In the genomic region with DNA sequence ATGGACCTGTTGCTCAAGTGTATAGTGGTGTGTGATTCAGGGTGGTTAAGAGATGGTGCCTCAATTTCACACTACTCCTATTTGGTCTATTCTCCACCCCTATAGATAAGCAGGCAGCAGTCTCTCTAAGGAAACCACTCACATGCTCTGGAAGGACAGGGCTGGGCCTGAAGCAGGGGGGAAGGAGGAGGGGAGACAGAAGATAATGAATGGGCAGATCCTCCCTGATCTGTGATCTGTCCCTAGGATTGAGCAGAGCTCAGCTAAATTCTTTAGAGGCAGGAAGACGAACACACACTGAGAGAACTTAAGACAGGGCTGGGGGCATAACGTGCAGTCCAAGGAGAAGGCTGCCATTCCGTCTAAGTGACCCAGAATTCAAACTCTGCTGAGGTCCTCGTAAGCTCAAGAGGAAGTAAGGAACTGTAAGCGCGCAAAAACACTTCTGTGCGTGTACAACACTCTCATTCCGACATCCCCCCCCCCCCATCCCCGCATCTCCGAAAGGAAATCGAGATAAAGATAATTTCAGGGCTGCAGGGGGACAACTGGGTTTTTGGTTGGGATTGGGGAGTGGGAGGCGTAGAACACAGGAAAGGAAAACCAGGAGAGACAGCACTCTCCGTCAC, we compare ENCODE assay signal across 8 mouse cellular contexts. TPM values are rescaled to one million over a fixed set of nuclear protein-coding genes. Genes with fewer than 3 reads are reported as not detected.
DNase-seq lines count a peak whose midpoint lies in the region; ATAC-seq and TF ChIP-seq lines count a peak whose summit lies in the region.

No protein-coding gene starts in this region.

- no peak for TF ChIP-seq POLR2A in kidney, adult 2 months (IDR thresholded peaks at IDR 0.05; ENCODE audit: low read depth, low read length)

- DNase-seq in kidney, adult 2 months = peak; percentile 53
- no peak for DNase-seq in kidney, postnatal 25 days
- peak; percentile 28 for DNase-seq in adipocyte (ENCODE audit: low spot score)
- no peak for DNase-seq in hindbrain, embryonic 11.5 days (ENCODE audit: low spot score)
- DNase-seq in left cerebral cortex, postnatal 36 days (ENCODE audit: low spot score in 2 of 2) = no peak
- DNase-seq in cerebellum, postnatal 25 days = no peak
- no peak for DNase-seq in cerebellum, postnatal 10 days

- TF ChIP-seq CTCF in kidney, adult 2 months (conservative IDR thresholded peaks at IDR 0.05; ENCODE audit: insufficient read depth, insufficient read length, low read depth, low read length) = no peak

- peaks cover 17% of the 10 kb centered on the region; the same call in 1 of the 2 replicates for H3K4me1 ChIP-seq in kidney, adult 2 months (ENCODE audit: control insufficient read depth, insufficient read depth, low read length)
- H3K4me1 ChIP-seq in hindbrain, embryonic 11.5 days (replicated peaks; ENCODE audit: control insufficient read depth, insufficient read depth, low read length) = peaks cover 3% of the 10 kb centered on the region; the same call in 1 of the 2 replicates
- peaks cover 43% of the 10 kb centered on the region for H3K4me1 ChIP-seq in liver, embryonic 16.5 days (ENCODE audit: control insufficient read depth, low read depth, low read length)

- ATAC-seq in hindbrain, embryonic 11.5 days (ENCODE audit: low FRiP score) = no peak
- peak; percentile 54 for ATAC-seq in liver, embryonic 16.5 days (ENCODE audit: low read depth)

- no peaks in the 10 kb centered on the region for H3K9me3 ChIP-seq in hindbrain, embryonic 11.5 days (ENCODE audit: control insufficient read depth, low read length)
- H3K9me3 ChIP-seq in liver, embryonic 16.5 days (replicated peaks; ENCODE audit: control insufficient read depth, low read length) = no peaks in the 10 kb centered on the region

- H3K27ac ChIP-seq in kidney, adult 2 months (ENCODE audit: insufficient read depth, low read depth, low read length) = peak overlapping the region; percentile 81
- no peak overlapping the region for H3K27ac ChIP-seq in hindbrain, embryonic 11.5 days (ENCODE audit: low read depth, low read length)
- H3K27ac ChIP-seq in liver, embryonic 16.5 days (ENCODE audit: low read length) = peak overlapping the region; percentile 88

- peak overlapping the region; percentile 97 for H3K9ac ChIP-seq in hindbrain, embryonic 11.5 days (ENCODE audit: low read depth, low read length)
- peak overlapping the region; percentile 89 for H3K9ac ChIP-seq in liver, embryonic 16.5 days (ENCODE audit: low read depth, low read length)

- H3K27me3 ChIP-seq in kidney, adult 2 months (replicated peaks; ENCODE audit: control insufficient read depth, insufficient read depth, low read length) = no peaks in the 10 kb centered on the region
- H3K27me3 ChIP-seq in hindbrain, embryonic 11.5 days (ENCODE audit: control insufficient read depth, insufficient read depth, low read length) = no peaks in the 10 kb centered on the region
- no peaks in the 10 kb centered on the region for H3K27me3 ChIP-seq in liver, embryonic 16.5 days (ENCODE audit: control insufficient read depth, insufficient read depth, low read depth, low read length)

- under 1% methylated on average over 13 of the region's 13 CpGs for WGBS in kidney, adult 2 months
- WGBS in hindbrain, embryonic 11.5 days = 4% methylated on average over 13 of the region's 13 CpGs
- under 1% methylated on average over 13 of the region's 13 CpGs for WGBS in liver, embryonic 16.5 days (ENCODE audit: insufficient replicate concordance)

- peak overlapping the region; percentile 79 for H3K4me2 ChIP-seq in hindbrain, embryonic 11.5 days (replicated peaks; ENCODE audit: low read depth, low read length)
- peak overlapping the region; percentile 89 for H3K4me2 ChIP-seq in liver, embryonic 16.5 days (ENCODE audit: low read depth, low read length)

- peak overlapping the region; percentile 84 for H3K4me3 ChIP-seq in kidney, adult 2 months (ENCODE audit: insufficient read depth, low read depth, low read length)
- peak overlapping the region; percentile 97 for H3K4me3 ChIP-seq in hindbrain, embryonic 11.5 days (ENCODE audit: low read depth, low read length)
- H3K4me3 ChIP-seq in liver, embryonic 16.5 days (ENCODE audit: low read depth, low read length) = peak overlapping the region; percentile 82

- no peaks in the 10 kb centered on the region for H3K36me3 ChIP-seq in kidney, adult 2 months (ENCODE audit: control insufficient read depth, insufficient read depth, low read length)
- 0 out of 2 replicates have a peak, but pooled peaks cover 2% of the 10 kb centered on the region for H3K36me3 ChIP-seq in hindbrain, embryonic 11.5 days (ENCODE audit: control insufficient read depth, insufficient read depth, low read length)
- peaks cover 9% of the 10 kb centered on the region for H3K36me3 ChIP-seq in liver, embryonic 16.5 days (ENCODE audit: control insufficient read depth, insufficient read depth)

- intact Hi-C loops in left cerebral cortex, postnatal 36 days (cut with DNase I) = no loop called here

RNA-seq across cellular contexts. Expression of gene Rab5c, which starts 0.8 kb away (rescaled TPM):
- 445 and 472 TPM in 2 replicates for polyA plus RNA-seq in kidney, adult 2 months (2012; rRNA removed)
- polyA plus RNA-seq in hindbrain, embryonic 11.5 days (2014; fragmentation: Nextera tagmentation; extraction: Ambion mirVana) = 76.6 and 87.5 TPM in 2 replicates
- polyA plus RNA-seq in liver, embryonic 16.5 days (2015; fragmentation: Nextera tagmentation; extraction: Ambion mirVana) = 21.9 and 22.6 TPM in 2 replicates
- 100 to 1,000 TPM; 138 to 156 TPM for total RNA-seq in left cerebral cortex, postnatal 36 days (2021)

RNA-seq across cellular contexts. Expression of gene Kcnh4, which starts 22.5 kb away (rescaled TPM):
- polyA plus RNA-seq in kidney, adult 2 months (2012; rRNA removed) = 0.04 and 0.08 TPM in 2 replicates
- 3.8 and 5.7 TPM in 2 replicates for polyA plus RNA-seq in hindbrain, embryonic 11.5 days (2014; fragmentation: Nextera tagmentation; extraction: Ambion mirVana)
- polyA plus RNA-seq in liver, embryonic 16.5 days (2015; fragmentation: Nextera tagmentation; extraction: Ambion mirVana) = not detected in 2 replicates
- 10 to 100 TPM; 12.6 to 19.1 TPM for total RNA-seq in left cerebral cortex, postnatal 36 days (2021)

RNA-seq across cellular contexts. Expression of gene Hspb9, which starts 23.6 kb away (rescaled TPM):
- 0.48 and 0.49 TPM in 2 replicates for polyA plus RNA-seq in kidney, adult 2 months (2012; rRNA removed)
- polyA plus RNA-seq in hindbrain, embryonic 11.5 days (2014; fragmentation: Nextera tagmentation; extraction: Ambion mirVana) = 0.50 and 0.82 TPM in 2 replicates
- 0.24 TPM in 1 of 2 replicates, not detected in the other for polyA plus RNA-seq in liver, embryonic 16.5 days (2015; fragmentation: Nextera tagmentation; extraction: Ambion mirVana)
- not detected for total RNA-seq in left cerebral cortex, postnatal 36 days (2021)

RNA-seq across cellular contexts. Expression of gene Kat2a, which starts 25.0 kb away (rescaled TPM):
- polyA plus RNA-seq in kidney, adult 2 months (2012; rRNA removed) = 25.9 and 29.0 TPM in 2 replicates
- 47.2 and 50.3 TPM in 2 replicates for polyA plus RNA-seq in hindbrain, embryonic 11.5 days (2014; fragmentation: Nextera tagmentation; extraction: Ambion mirVana)
- polyA plus RNA-seq in liver, embryonic 16.5 days (2015; fragmentation: Nextera tagmentation; extraction: Ambion mirVana) = 9.9 and 12.0 TPM in 2 replicates
- total RNA-seq in left cerebral cortex, postnatal 36 days (2021) = 10 to 100 TPM; 63.1 to 65.4 TPM

RNA-seq across cellular contexts. Expression of gene Hcrt, which starts 25.5 kb away (rescaled TPM):
- polyA plus RNA-seq in kidney, adult 2 months (2012; rRNA removed) = not detected in 2 replicates
- not detected in 2 replicates for polyA plus RNA-seq in hindbrain, embryonic 11.5 days (2014; fragmentation: Nextera tagmentation; extraction: Ambion mirVana)
- not detected in 2 replicates for polyA plus RNA-seq in liver, embryonic 16.5 days (2015; fragmentation: Nextera tagmentation; extraction: Ambion mirVana)
- under 1 TPM; 0.59 to 0.77 TPM for total RNA-seq in left cerebral cortex, postnatal 36 days (2021)

Comparison
In these comparisons a context has a peak if more than half of its experiments do, and no peak if none do; other contexts are left out.
1. DNase-seq: peak in kidney, adult 2 months (single experiment) and adipocyte (single experiment); none in kidney, postnatal 25 days (0 of 2), hindbrain, embryonic 11.5 days (single experiment), left cerebral cortex, postnatal 36 days (0 of 2), cerebellum, postnatal 25 days (0 of 2) and cerebellum, postnatal 10 days (0 of 2).
2. Peak in every context shown above with its lines, with median percentiles within 50 percentile points of each other: H3K4me3 ChIP-seq.